Mouse (Mus musculus): ENCODE results near the gene Dhx38.

The Dhx38 gene

GRCm38 (mm10) chr8:109551663-109552062 lies 14.0 kb downstream of the Dhx38 start:
- in situ Hi-C loops (cut with MboI, MseI) = no loop called here

- in situ Hi-C loops (cut with MboI, MseI) = no loop called here
Observed at GRCm38 (mm10) chr8:109544049-109544448, 21.6 kb downstream of the Dhx38 start.

- in situ Hi-C loops (cut with MboI, MseI) = no loop called here
Observed at GRCm38 (mm10) chr8:109542748-109543519, 22.7 kb downstream of the Dhx38 start.

- in situ Hi-C loops (cut with MboI, MseI) = no loop called here
Observed at GRCm38 (mm10) chr8:109542165-109542564, 23.5 kb downstream of the Dhx38 start.

GRCm38 (mm10) chr8:109536703-109537102 lies 29.0 kb downstream of the Dhx38 start:
- in situ Hi-C loops (cut with MboI, MseI) = no loop called here

- in situ Hi-C loops (cut with MboI, MseI) = no loop called here
Observed at GRCm38 (mm10) chr8:109535140-109535990, 30.3 kb downstream of the Dhx38 start.

GRCm38 (mm10) chr8:109524008-109524407 lies 41.7 kb downstream of the Dhx38 start:
- in situ Hi-C loops (cut with MboI, MseI) = no loop called here

- in situ Hi-C loops (cut with MboI, MseI) = no loop called here
Observed at GRCm38 (mm10) chr8:109505560-109505959, 60.1 kb downstream of the Dhx38 start.

- in situ Hi-C loops (cut with MboI, MseI) = no loop called here
Observed at GRCm38 (mm10) chr8:109503566-109503965, 62.1 kb downstream of the Dhx38 start.

- in situ Hi-C loops (cut with MboI, MseI) = no loop called here
Observed at GRCm38 (mm10) chr8:109499009-109499717, 66.5 kb downstream of the Dhx38 start.

Data from T-helper 2 cell (primary cell).